Mouse (Mus musculus) ES-E14 (cell line): ENCODE measurements around the gene Upk1b. TPM values are rescaled to one million over a fixed set of nuclear protein-coding genes. Genes with fewer than 3 reads are reported as not detected.
"Not testable (repeated sequence)": the region's sequence is repeated elsewhere in the genome, so short reads cannot be mapped to it uniquely, and the experiment has no call there.

Experiments
- DNase-seq: peaks from one replicate; pipeline ENCODE4 v3.0.0-alpha.2; 2013; ENCODE audit warnings: low read depth, low spot score
- H3K27ac ChIP-seq: 2 replicates; pipeline ENCODE4 v1.5.1; 2012; ENCODE audit warnings: low read depth, mild to moderate bottlenecking, low read length, moderate library complexity, mixed read lengths; ENCODE audit not compliant: poor library complexity, insufficient read depth, severe bottlenecking
- H3K36me3 ChIP-seq: 2 replicates; pipeline ENCODE4 v1.6.1; 2012; ENCODE audit warnings: mild to moderate bottlenecking, low read length, moderate library complexity, mixed read lengths; ENCODE audit not compliant: control insufficient read depth, poor library complexity, insufficient read depth, severe bottlenecking
- H3K4me1 ChIP-seq, 2 experiments: fragments of 150-350 bp in 1 of 2; sonication (generic) in 1 of 2; 2 replicates each; pipeline ENCODE4 v1.6.1; 2012; ENCODE audit warnings: low read length in 2 of 2, mild to moderate bottlenecking in 1 of 2, mixed read lengths in 1 of 2; ENCODE audit not compliant: control insufficient read depth in 2 of 2, insufficient read depth in 2 of 2, poor library complexity in 1 of 2
- H3K4me3 ChIP-seq, 2 experiments: fragments of 150-350 bp in 1 of 2; sonication (generic) in 1 of 2; 2 replicates each; pipeline ENCODE4 v1.5.1; 2012; ENCODE audit warnings: low read length in 2 of 2, low read depth in 1 of 2, mild to moderate bottlenecking in 1 of 2, mixed read lengths in 1 of 2; ENCODE audit not compliant: insufficient read depth in 1 of 2, poor library complexity in 1 of 2, severe bottlenecking in 1 of 2
- H3K9ac ChIP-seq: 2 replicates; pipeline ENCODE4 v1.6.1; 2012; ENCODE audit warnings: low read depth, mild to moderate bottlenecking, low read length, mixed read lengths; ENCODE audit not compliant: poor library complexity, insufficient read depth, severe bottlenecking
- H3K9me3 ChIP-seq: fragments of 150-350 bp; sonication (generic); 2 replicates; pipeline ENCODE4 v1.6.1; 2012; ENCODE audit warnings: low read depth, mild to moderate bottlenecking, low read length; ENCODE audit not compliant: control insufficient read depth, insufficient read depth
- CHD2 ChIP-seq: IDR thresholded peaks from 2 replicates; pipeline ENCODE4 v1.6.1; 2014; ENCODE audit warnings: mild to moderate bottlenecking, low read depth, low read length, inconsistent platforms
- HCFC1 ChIP-seq: IDR thresholded peaks from 2 replicates; pipeline ENCODE4 v1.6.1; 2012; ENCODE audit warnings: low read length, inconsistent platforms, borderline replicate concordance; ENCODE audit not compliant: insufficient read depth
- MAFK ChIP-seq: IDR thresholded peaks from 2 replicates; pipeline ENCODE4 v1.6.1; 2014; ENCODE audit warnings: mild to moderate bottlenecking, low read depth, low read length, inconsistent platforms; ENCODE audit not compliant: insufficient read depth
- ZC3H11A ChIP-seq: IDR thresholded peaks from 2 replicates; pipeline ENCODE4 v1.6.1; 2012; ENCODE audit warnings: low read depth, mild to moderate bottlenecking, inconsistent platforms, low read length, borderline replicate concordance
- ZNF384 ChIP-seq: IDR thresholded peaks from 2 replicates; pipeline ENCODE4 v1.6.1; 2012; ENCODE audit warnings: low read depth, low read length, inconsistent platforms
- in situ Hi-C, 2 experiments: fragments of 600-800 bp; cut with MboI; formaldehyde crosslinking; loops; one replicate each; pipeline ENCODE4 v1.15.1; 2025; ENCODE audit warnings: low sequenced_read_pairs in 2 of 2, inconsistent platforms in 1 of 2; ENCODE audit not compliant: unreplicated experiment in 2 of 2
- total RNA-seq: library from RNA; depleted of rRNA; stranded (reverse); fragments of 300-350 nt; gene quantifications from 2 replicates; pipeline ENCODE4 v1.2.3, GENCODE M21; 2012; rRNA removed

Gene Upk1b
- total RNA-seq, result 0.42 and 0.85 TPM in 2 replicates

- no peak for DNase-seq
- Histone ChIP-seq H3K4me3 (no peak within 1 kb of the TSS), H3K36me3 (no peaks in the 10 kb centered on the region), H3K27ac (no peak within 1 kb of the TSS), H3K9me3 (no peaks in the 10 kb centered on the region), H3K4me1 (peaks cover 0 to 1% of the 10 kb centered on the region in 2 experiments; a peak in 1 of 4 replicates), H3K9ac (no peak within 1 kb of the TSS)
- in situ Hi-C loops, result loop anchor here (10.0 to 25.0 kb wide), 2 partner anchors 163 to 175 kb away; no protein-coding TSS in a partner anchor
- TF ChIP-seq ZNF384 (no peak), CHD2 (no peak), MAFK (no peak), ZC3H11A (no peak), HCFC1 (no peak)
Observed at GRCm38 (mm10) chr16:38800091-38800490, at the start of gene Upk1b. Upk1b (minus strand) TSS chr16:38800328.

GRCm38 (mm10) chr16:38828649-38829048, 28.5 kb upstream of the Upk1b start, which contains the start of gene 4930435E12Rik:
4930435E12Rik (minus strand) TSS chr16:38828749.
- DNase-seq, result no peak
- in situ Hi-C loops, result no loop called here
- Histone ChIP-seq H3K4me3 (no peak within 1 kb of the TSS), H3K9ac (no peak within 1 kb of the TSS), H3K36me3 (no peaks in the 10 kb centered on the region; the same call in 1 of the 2 replicates), H3K9me3 (no peaks in the 10 kb centered on the region), H3K4me1 (no peaks in the 10 kb centered on the region), H3K27ac (no peak within 1 kb of the TSS)
- TF ChIP-seq ZNF384 (no peak), HCFC1 (no peak), ZC3H11A (no peak), CHD2 (no peak), MAFK (no peak)

DNA sequence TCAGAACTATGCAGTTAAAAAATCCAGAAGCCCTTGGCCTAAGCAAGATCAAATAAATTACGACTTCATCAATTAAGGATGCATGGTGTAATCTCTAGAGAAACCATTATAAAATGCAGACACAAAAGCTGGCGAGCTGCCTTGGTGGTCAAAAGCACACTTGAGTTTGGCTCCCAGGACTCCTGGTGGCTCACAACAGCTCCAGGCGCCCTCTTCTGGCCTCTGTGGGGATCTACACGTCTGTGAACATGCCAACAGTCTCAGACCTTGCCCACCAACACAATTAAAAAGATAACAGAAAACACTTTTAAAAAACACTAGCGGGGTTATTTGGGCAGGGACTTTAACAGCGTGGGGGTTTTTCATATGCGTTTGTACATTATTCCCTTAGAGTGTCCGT, 12.4 kb upstream of the Upk1b start:
- Histone ChIP-seq H3K27ac (no peak overlapping the region), H3K36me3 (no peaks in the 10 kb centered on the region), H3K9me3 (no peaks in the 10 kb centered on the region), H3K4me1 (no peaks in the 10 kb centered on the region), H3K4me3 (no peak overlapping the region), H3K9ac (no peak overlapping the region)
- DNase-seq, result peak; percentile 68
- in situ Hi-C loops, result loop anchor here in 1 of 2 experiments (25.0 kb wide), 1 partner anchor 175 kb away; no protein-coding TSS in a partner anchor
- no peak for TF ChIP-seq ZNF384
- no peak for TF ChIP-seq CHD2
- TF ChIP-seq ZC3H11A, result peak; percentile 78

DNA sequence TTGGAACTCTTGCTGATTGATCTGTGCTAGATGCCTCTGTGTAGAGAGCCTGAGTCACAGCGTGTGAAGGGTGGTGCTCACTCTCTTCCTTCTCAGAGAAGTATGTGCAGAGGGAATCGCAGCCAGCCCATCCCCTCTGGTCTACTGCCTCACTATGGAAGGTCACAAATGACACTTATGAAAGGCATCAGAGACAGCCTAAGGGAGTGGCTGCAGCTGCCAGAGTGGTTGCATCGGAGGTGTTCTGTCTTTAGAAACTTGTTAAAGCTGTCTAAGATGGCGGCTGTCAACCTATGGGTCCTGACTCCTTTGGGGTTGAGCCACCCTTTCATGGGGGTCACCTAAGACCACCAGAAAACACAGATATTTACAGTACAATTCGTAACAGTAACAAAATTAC, 10.1 kb upstream of the Upk1b start:
- no peak overlapping the region for H3K4me3 ChIP-seq
- no peak overlapping the region for H3K9ac ChIP-seq
- TF ChIP-seq ZNF384 (no peak), CHD2 (no peak), ZC3H11A (no peak), HCFC1 (no peak), MAFK (no peak)
- H3K9me3 ChIP-seq, result no peaks in the 10 kb centered on the region
- in situ Hi-C loops, result loop anchor here in 1 of 2 experiments (25.0 kb wide), 1 partner anchor 173 kb away; no protein-coding TSS in a partner anchor
- H3K4me1 ChIP-seq, result no peaks in the 10 kb centered on the region
- no peak overlapping the region for H3K27ac ChIP-seq
- no peak for DNase-seq
- H3K36me3 ChIP-seq, result no peaks in the 10 kb centered on the region

- in situ Hi-C loops, result loop anchor here (10.0 to 25.0 kb wide), 2 partner anchors 170 to 183 kb away; no protein-coding TSS in a partner anchor
- not testable (repeated sequence) for H3K27ac ChIP-seq, H3K9ac ChIP-seq, H3K9me3 ChIP-seq, H3K36me3 ChIP-seq, H3K4me3 ChIP-seq, DNase-seq, H3K4me1 ChIP-seq
Observed at GRCm38 (mm10) chr16:38807796-38808195, 7.7 kb upstream of the Upk1b start.
